Comparison of ENCODE assay signal across 16 mouse cellular contexts in the genomic region with DNA sequence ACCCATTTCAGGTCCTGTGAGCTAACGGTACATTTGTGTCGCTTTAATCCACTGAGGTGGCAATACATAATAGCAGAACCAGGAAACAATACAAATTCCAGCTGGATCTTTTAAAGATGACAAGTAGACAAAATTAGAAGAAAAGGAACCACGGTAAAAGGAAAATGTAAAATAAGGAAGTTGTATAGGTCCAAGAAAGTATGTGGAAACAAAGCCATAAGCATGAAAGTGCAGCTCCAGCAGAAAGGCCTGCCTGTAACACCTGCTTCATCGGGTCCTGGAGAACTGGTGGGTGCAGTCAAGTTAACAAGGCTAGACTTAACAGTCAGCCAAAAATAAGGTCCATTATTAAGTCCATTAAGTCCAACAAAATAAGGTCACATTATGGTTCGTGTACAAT.
"Had no signal": no experiment of that assay in that cellular context is flagged by ENCODE, and none has a peak within 500 bp of the region (broad histone marks: within the 10 kb centered on the region; RNA-seq: fewer than 3 reads in every experiment).

No protein-coding gene starts in this region.

- H3K27me3 ChIP-seq: limb, embryonic 12.5 days; limb, embryonic 15.5 days had no signal

- H3K4me2 ChIP-seq: limb, embryonic 12.5 days; limb, embryonic 15.5 days; liver, embryonic 11.5 days; lung, embryonic 14.5 days; midbrain, embryonic 13.5 days had no signal

- H3K4me3 ChIP-seq: limb, embryonic 12.5 days; limb, embryonic 15.5 days; midbrain, embryonic 13.5 days had no signal

- DNase-seq: kidney, adult 2 months; kidney, postnatal 14 days; kidney, postnatal 4 days; left cerebral cortex, postnatal 4 days; liver, postnatal 0 days; lung, embryonic 14.5 days; lung, postnatal 10 days; lung, postnatal 36 days; thymus, adult 18-20 months; thymus, postnatal 36 days had no signal

- ATAC-seq: liver, postnatal 0 days; midbrain, embryonic 13.5 days; midbrain, embryonic 16.5 days had no signal

- H3K9me3 ChIP-seq: limb, embryonic 12.5 days; limb, embryonic 15.5 days; midbrain, embryonic 13.5 days had no signal

- H3K9ac ChIP-seq: limb, embryonic 12.5 days; limb, embryonic 15.5 days; liver, embryonic 14.5 days; liver, postnatal 0 days; lung, embryonic 14.5 days; midbrain, embryonic 13.5 days had no signal

- H3K27ac ChIP-seq: limb, embryonic 12.5 days; liver, embryonic 14.5 days had no signal
